Mouse (Mus musculus): ENCODE results near the gene Mesp1. TPM values are rescaled to one million over a fixed set of nuclear protein-coding genes. Genes with fewer than 3 reads are reported as not detected.

The Mesp1 gene
- not detected in 2 replicates for total RNA-seq (2021)
- long read RNA-seq, experiment 1: 0 reads
- long read RNA-seq, experiment 2, partial matches to known transcripts: 0 of 1 reads
- long read RNA-seq, experiment 2, other reads (novel, unspliced or antisense): 0 of 1 reads

- no peak for DNase-seq
Measured at GRCm38 (mm10) chr7:79793688-79794087, at the start of gene Mesp1. Gene Mesp1, minus strand, starts transcription at chr7:79793788.

GRCm38 (mm10) chr7:79842163-79842562, 48.6 kb upstream of the Mesp1 start:
- DNase-seq: no peak

GRCm38 (mm10) chr7:79837247-79837646, 43.7 kb upstream of the Mesp1 start:
- no peak for DNase-seq

GRCm38 (mm10) chr7:79835196-79835595, 41.6 kb upstream of the Mesp1 start:
- no peak for DNase-seq

- DNase-seq: no peak
Measured at GRCm38 (mm10) chr7:79832980-79833379, 39.4 kb upstream of the Mesp1 start.

- DNase-seq: no peak
Measured at GRCm38 (mm10) chr7:79831585-79831984, 38.0 kb upstream of the Mesp1 start.

- DNase-seq: no peak
Measured at GRCm38 (mm10) chr7:79831145-79831544, 37.6 kb upstream of the Mesp1 start.

GRCm38 (mm10) chr7:79828341-79828740, 34.8 kb upstream of the Mesp1 start:
- DNase-seq: no peak

GRCm38 (mm10) chr7:79822092-79822695, 28.6 kb upstream of the Mesp1 start:
- DNase-seq: no peak

- DNase-seq: no peak
Measured at GRCm38 (mm10) chr7:79819996-79820395, 26.4 kb upstream of the Mesp1 start.

GRCm38 (mm10) chr7:79819515-79819914, 25.9 kb upstream of the Mesp1 start:
- no peak for DNase-seq

GRCm38 (mm10) chr7:79818321-79818720, 24.7 kb upstream of the Mesp1 start:
- DNase-seq: no peak

GRCm38 (mm10) chr7:79813409-79813808, 19.8 kb upstream of the Mesp1 start:
- DNase-seq: no peak

GRCm38 (mm10) chr7:79810611-79811506, 17.3 kb upstream of the Mesp1 start, which contains the start of gene Mesp2:
Gene Mesp2, plus strand, starts transcription at chr7:79810727.
- DNase-seq: peak; percentile 87

- DNase-seq: peak; percentile 63
Measured at GRCm38 (mm10) chr7:79808561-79808960, 15.0 kb upstream of the Mesp1 start.

GRCm38 (mm10) chr7:79803887-79804286, 10.3 kb upstream of the Mesp1 start:
- peak; percentile 85 for DNase-seq

GRCm38 (mm10) chr7:79802037-79802436, 8.4 kb upstream of the Mesp1 start:
- DNase-seq: no peak

- no peak for DNase-seq
Measured at GRCm38 (mm10) chr7:79801391-79801790, 7.8 kb upstream of the Mesp1 start.

- DNase-seq: no peak
Measured at GRCm38 (mm10) chr7:79800336-79800735, 6.7 kb upstream of the Mesp1 start.

GRCm38 (mm10) chr7:79799506-79799905, 5.9 kb upstream of the Mesp1 start:
- DNase-seq: no peak

GRCm38 (mm10) chr7:79799048-79799447, 5.5 kb upstream of the Mesp1 start:
- peak; percentile 86 for DNase-seq

GRCm38 (mm10) chr7:79798606-79799005, 5.0 kb upstream of the Mesp1 start:
- no peak for DNase-seq

Measured in adrenal gland, postnatal 14 days (tissue).